Mouse (Mus musculus) 3134 (cell line): Measurements from ENCODE around the gene Ezr.
"Not testable (repeated sequence)": the region's sequence is repeated elsewhere in the genome, so short reads cannot be mapped to it uniquely, and the experiment has no call there.

Source experiments
- DNase-seq: peaks from one replicate; pipeline ENCODE4 v3.0.0-alpha.2; 2011; ENCODE audit warnings: low spot score; ENCODE audit not compliant: insufficient read length; ENCODE audit errors: extremely low read depth

Ezr gene

GRCm38 (mm10) chr17:6729244-6729742, 53.3 kb downstream of the Ezr start:
- no peak for DNase-seq

- DNase-seq, result no peak
Observed at GRCm38 (mm10) chr17:6727996-6728610, 54.5 kb downstream of the Ezr start.

- DNase-seq, result not testable (repeated sequence)
Observed at GRCm38 (mm10) chr17:6713944-6714343, 68.6 kb downstream of the Ezr start.

GRCm38 (mm10) chr17:6713483-6713882, 69.1 kb downstream of the Ezr start:
- DNase-seq, result not testable (repeated sequence)

- not testable (repeated sequence) for DNase-seq
Observed at GRCm38 (mm10) chr17:6708194-6708593, 74.4 kb downstream of the Ezr start.

GRCm38 (mm10) chr17:6707422-6707821, 75.2 kb downstream of the Ezr start:
- DNase-seq, result not testable (repeated sequence)

GRCm38 (mm10) chr17:6706448-6706847, 76.1 kb downstream of the Ezr start:
- DNase-seq, result not testable (repeated sequence)

- not testable (repeated sequence) for DNase-seq
Observed at GRCm38 (mm10) chr17:6703381-6704270, 79.0 kb downstream of the Ezr start.

- not testable (repeated sequence) for DNase-seq
Observed at GRCm38 (mm10) chr17:6702625-6703221, 79.9 kb downstream of the Ezr start.

- DNase-seq, result not testable (repeated sequence)
Observed at GRCm38 (mm10) chr17:6700077-6700476, 82.5 kb downstream of the Ezr start.

- not testable (repeated sequence) for DNase-seq
Observed at GRCm38 (mm10) chr17:6699502-6699901, 83.1 kb downstream of the Ezr start.

GRCm38 (mm10) chr17:6697224-6697775, 85.3 kb downstream of the Ezr start:
- peak; percentile 21 for DNase-seq

GRCm38 (mm10) chr17:6696521-6696920, 86.1 kb downstream of the Ezr start:
- DNase-seq, result not testable (repeated sequence)

- not testable (repeated sequence) for DNase-seq
Observed at GRCm38 (mm10) chr17:6695712-6696111, 86.9 kb downstream of the Ezr start.

- not testable (repeated sequence) for DNase-seq
Observed at GRCm38 (mm10) chr17:6691596-6691995, 91.0 kb downstream of the Ezr start.

- not testable (repeated sequence) for DNase-seq
Observed at GRCm38 (mm10) chr17:6689344-6689743, 93.2 kb downstream of the Ezr start.
